Mouse (Mus musculus): Measurements from ENCODE around the gene Ank3.

GRCm38 (mm10) chr10:69573054-69573453 is 174.5 kb downstream of the Ank3 start:
- TF ChIP-seq CTCF (IDR thresholded peaks at IDR 0.05; ENCODE audit: low read depth) (no peak), EP300 (IDR thresholded peaks at IDR 0.05; ENCODE audit: low read depth) (no peak)
